Mouse (Mus musculus) forebrain, postnatal 0 days (tissue): ENCODE results near the gene Trmt13. TPM values are rescaled to one million over a fixed set of nuclear protein-coding genes. Genes with fewer than 3 reads are reported as not detected.

Experiments used
- ATAC-seq: fragments of 200-750 bp; cut with Nextera tagmentation; 2 replicates; pipeline ENCODE4 v1.8.0; 2017; ENCODE audit warnings: mild to moderate bottlenecking, moderate library complexity
- DNase-seq: peaks from one replicate; pipeline ENCODE4 v3.0.0-alpha.2; 2015
- H3K27ac ChIP-seq: fragments of 300-500 bp; sonication (generic); 2 replicates; pipeline ENCODE4 v1.5.1; 2014; ENCODE audit warnings: low read depth, mild to moderate bottlenecking, antibody characterized with exemption, low read length, moderate library complexity, mixed read lengths
- H3K27me3 ChIP-seq: fragments of 300-500 bp; sonication (generic); 2 replicates; pipeline ENCODE4 v1.6.1; 2014; ENCODE audit warnings: mild to moderate bottlenecking, low read length, mixed read lengths; ENCODE audit not compliant: insufficient read depth
- H3K36me3 ChIP-seq: fragments of 300-500 bp; sonication (generic); 2 replicates; pipeline ENCODE4 v1.6.1; 2014; ENCODE audit warnings: mild to moderate bottlenecking, moderate library complexity; ENCODE audit not compliant: insufficient read depth
- H3K4me1 ChIP-seq: fragments of 300-500 bp; sonication (generic); 2 replicates; pipeline ENCODE4 v1.6.1; 2014; ENCODE audit warnings: antibody characterized with exemption; ENCODE audit not compliant: insufficient read depth
- H3K4me2 ChIP-seq: fragments of 300-500 bp; sonication (generic); 2 replicates; pipeline ENCODE4 v1.6.1; 2014; ENCODE audit warnings: low read depth, mild to moderate bottlenecking, moderate library complexity
- H3K4me3 ChIP-seq: fragments of 300-500 bp; sonication (generic); 2 replicates; pipeline ENCODE4 v1.5.1; 2014; ENCODE audit warnings: low read depth, low read length, mixed read lengths
- H3K9ac ChIP-seq: fragments of 300-500 bp; sonication (generic); 2 replicates; pipeline ENCODE4 v1.6.1; 2014; ENCODE audit warnings: mild to moderate bottlenecking
- H3K9me3 ChIP-seq: fragments of 300-500 bp; sonication (generic); 2 replicates; pipeline ENCODE4 v1.6.1; 2016; ENCODE audit warnings: low read length
- CTCF ChIP-seq: sonication (generic); IDR thresholded peaks from 2 replicates; pipeline ENCODE4 v1.5.1; 2016; ENCODE audit warnings: antibody characterized with exemption, control low read depth, low read depth
- WGBS: fragments of 180-500 bp; shearing (Covaris S2); extraction: QIAGEN DNeasy Blood & Tissue Kit; methylation state at CpG from one replicate; pipeline ENCODE4 v1.1.7; 2014; 5-methylcytosine and 5-hydroxymethylcytosine counted together
- polyA plus RNA-seq: library from polyadenylated mRNA; unstranded; fragments of >200 nt; fragmentation: Nextera tagmentation; extraction: Ambion mirVana; gene quantifications from 2 replicates; pipeline ENCODE4 v1.2.1, GENCODE M21; 2015
- total RNA-seq: library from RNA; depleted of rRNA; stranded (reverse); fragments of >200 nt; gene quantifications from 2 replicates; pipeline ENCODE4 v1.2.3, GENCODE M21; 2014

Trmt13 gene
- total and polyA plus RNA-seq, 2 experiments from 2014 or later = 13.5 to 14.4 TPM

- TF ChIP-seq CTCF = no peak
- Histone ChIP-seq H3K4me3 (no peak overlapping the region), H3K9ac (no peak overlapping the region), H3K4me1 (no peaks in the 10 kb centered on the region), H3K36me3 (peaks cover 53% of the 10 kb centered on the region), H3K27me3 (no peaks in the 10 kb centered on the region), H3K9me3 (no peaks in the 10 kb centered on the region), H3K27ac (no peak overlapping the region), H3K4me2 (no peak overlapping the region)
- no peak for DNase-seq
- 84% methylated on average over 3 of the region's 3 CpGs for whole genome bisulfite sequencing
- no peak for ATAC-seq
These were observed 19.7 kb upstream of the Trmt13 start for GRCm38 (mm10) chr3:116634091-116634490.

GRCm38 (mm10) chr3:116632971-116633370 is 18.6 kb upstream of the Trmt13 start:
- H3K4me2 ChIP-seq = no peak overlapping the region
- no peak for TF ChIP-seq CTCF
- no peak overlapping the region for H3K27ac ChIP-seq
- WGBS = 91% methylated on average over 3 of the region's 3 CpGs
- no peak overlapping the region for H3K4me3 ChIP-seq
- ATAC-seq (no peak), DNase-seq (no peak)
- H3K9ac ChIP-seq = no peak overlapping the region
- H3K9me3 ChIP-seq = no peaks in the 10 kb centered on the region
- H3K27me3 ChIP-seq = no peaks in the 10 kb centered on the region
- no peaks in the 10 kb centered on the region for H3K4me1 ChIP-seq
- H3K36me3 ChIP-seq = peaks cover 44% of the 10 kb centered on the region

- Histone ChIP-seq H3K4me3 (no peak overlapping the region), H3K36me3 (peaks cover 44% of the 10 kb centered on the region), H3K4me2 (no peak overlapping the region), H3K9me3 (no peaks in the 10 kb centered on the region), H3K9ac (no peak overlapping the region), H3K27ac (no peak overlapping the region), H3K27me3 (no peaks in the 10 kb centered on the region), H3K4me1 (no peaks in the 10 kb centered on the region)
- ATAC-seq (no peak), DNase-seq (no peak)
- 30% methylated on average over 1 of the region's 1 CpGs for WGBS
- TF ChIP-seq CTCF = no peak
These were observed 17.1 kb upstream of the Trmt13 start for GRCm38 (mm10) chr3:116631459-116631858.

- Histone ChIP-seq H3K4me3 (no peak overlapping the region), H3K27me3 (no peaks in the 10 kb centered on the region), H3K9ac (no peak overlapping the region), H3K36me3 (peaks cover 3% of the 10 kb centered on the region; the same call in 1 of the 2 replicates), H3K4me2 (no peak overlapping the region), H3K27ac (no peak overlapping the region), H3K9me3 (no peaks in the 10 kb centered on the region), H3K4me1 (no peaks in the 10 kb centered on the region)
- ATAC-seq (no peak), DNase-seq (no peak)
- 93% methylated on average over 7 of the region's 7 CpGs for WGBS
- no peak for TF ChIP-seq CTCF
These were observed 8.3 kb upstream of the Trmt13 start for GRCm38 (mm10) chr3:116622641-116623040.

GRCm38 (mm10) chr3:116620636-116621370 is 6.4 kb upstream of the Trmt13 start:
- WGBS = 89% methylated on average over 7 of the region's 7 CpGs
- TF ChIP-seq CTCF = no peak

GRCm38 (mm10) chr3:116618855-116619254 is 4.5 kb upstream of the Trmt13 start:
- no peaks in the 10 kb centered on the region for H3K27me3 ChIP-seq
- no peak for TF ChIP-seq CTCF
- H3K4me3 ChIP-seq = no peak overlapping the region
- H3K9me3 ChIP-seq = no peaks in the 10 kb centered on the region
- no peak overlapping the region for H3K4me2 ChIP-seq
- H3K9ac ChIP-seq = no peak overlapping the region
- DNase-seq = no peak
- no peaks in the 10 kb centered on the region for H3K4me1 ChIP-seq
- ATAC-seq = no peak
- H3K36me3 ChIP-seq = peaks cover 15% of the 10 kb centered on the region
- 81% methylated on average over 6 of the region's 6 CpGs for WGBS
- no peak overlapping the region for H3K27ac ChIP-seq

More at GRCm38 (mm10) chr3:116620636-116621370, 6.4 kb upstream of the Trmt13 start:
- no peaks in the 10 kb centered on the region for H3K4me1 ChIP-seq
- no peak overlapping the region for H3K27ac ChIP-seq
- H3K36me3 ChIP-seq = peaks cover 3% of the 10 kb centered on the region; the same call in 1 of the 2 replicates
- ATAC-seq (no peak), DNase-seq (no peak)
- H3K27me3 ChIP-seq = no peaks in the 10 kb centered on the region
- H3K9ac ChIP-seq = no peak overlapping the region
- no peak overlapping the region for H3K4me2 ChIP-seq
- no peak overlapping the region for H3K4me3 ChIP-seq
- H3K9me3 ChIP-seq = no peaks in the 10 kb centered on the region

- Histone ChIP-seq H3K4me2 (no peak overlapping the region), H3K9ac (no peak overlapping the region), H3K27me3 (no peaks in the 10 kb centered on the region), H3K4me1 (no peaks in the 10 kb centered on the region), H3K9me3 (no peaks in the 10 kb centered on the region), H3K27ac (no peak overlapping the region), H3K4me3 (no peak overlapping the region), H3K36me3 (peaks cover 21% of the 10 kb centered on the region)
- TF ChIP-seq CTCF = no peak
- DNase-seq (no peak), ATAC-seq (no peak)
- WGBS = 90% methylated on average over 8 of the region's 8 CpGs
These were observed 1.1 kb upstream of the Trmt13 start for GRCm38 (mm10) chr3:116615318-116616068.
